Mouse (Mus musculus): ENCODE measurements around the gene Coro1a. TPM values are rescaled to one million over a fixed set of nuclear protein-coding genes. Genes with fewer than 3 reads are reported as not detected.

Gene Coro1a
- polyA plus RNA-seq, 1 experiment from 2014 or later: 42.4 TPM

GRCm38 (mm10) chr7:126679683-126680082, 27.9 kb downstream of the Coro1a start:
- Histone ChIP-seq H3K27ac (ENCODE audit: low read length) (no peak overlapping the region), H3K9me3 (ENCODE audit: control insufficient read depth, low read length) (no peaks in the 10 kb centered on the region), H3K36me3 (ENCODE audit: control insufficient read depth, insufficient read depth, low read length) (peaks cover 5% of the 10 kb centered on the region), H3K4me1 (replicated peaks; ENCODE audit: control insufficient read depth, insufficient read depth, low read length) (peaks cover 5% of the 10 kb centered on the region; the same call in 1 of the 2 replicates), H3K27me3 (ENCODE audit: control insufficient read depth, insufficient read depth, low read depth, low read length) (no peaks in the 10 kb centered on the region), H3K9ac (ENCODE audit: low read length) (no peak overlapping the region), H3K4me2 (ENCODE audit: low read depth, low read length) (no peak overlapping the region), H3K4me3 (ENCODE audit: low read length) (no peak overlapping the region)
- ATAC-seq (ENCODE audit: low read depth): no peak
- 85% methylated on average over 5 of the region's 5 CpGs for WGBS

GRCm38 (mm10) chr7:126678545-126679341, 28.8 kb downstream of the Coro1a start:
- no peaks in the 10 kb centered on the region for H3K9me3 ChIP-seq (ENCODE audit: control insufficient read depth, low read length)
- no peak overlapping the region for H3K4me3 ChIP-seq (ENCODE audit: low read length)
- no peak for ATAC-seq (ENCODE audit: low read depth)
- H3K9ac ChIP-seq (ENCODE audit: low read length): no peak overlapping the region
- no peak overlapping the region for H3K27ac ChIP-seq (ENCODE audit: low read length)
- H3K36me3 ChIP-seq (ENCODE audit: control insufficient read depth, insufficient read depth, low read length): peaks cover 5% of the 10 kb centered on the region
- no peaks in the 10 kb centered on the region for H3K27me3 ChIP-seq (ENCODE audit: control insufficient read depth, insufficient read depth, low read depth, low read length)
- no peak overlapping the region for H3K4me2 ChIP-seq (ENCODE audit: low read depth, low read length)
- peaks cover 5% of the 10 kb centered on the region; the same call in 1 of the 2 replicates for H3K4me1 ChIP-seq (replicated peaks; ENCODE audit: control insufficient read depth, insufficient read depth, low read length)
- WGBS: 45% methylated on average over 8 of the region's 8 CpGs

- H3K9me3 ChIP-seq (ENCODE audit: control insufficient read depth, low read length): no peaks in the 10 kb centered on the region
- no peak overlapping the region for H3K9ac ChIP-seq (ENCODE audit: low read length)
- H3K4me1 ChIP-seq (replicated peaks; ENCODE audit: control insufficient read depth, insufficient read depth, low read length): peaks cover 5% of the 10 kb centered on the region; the same call in 1 of the 2 replicates
- 78% methylated on average over 4 of the region's 4 CpGs for WGBS
- H3K4me3 ChIP-seq (ENCODE audit: low read length): no peak overlapping the region
- H3K4me2 ChIP-seq (ENCODE audit: low read depth, low read length): no peak overlapping the region; the same call in 1 of the 2 replicates
- no peak for ATAC-seq (ENCODE audit: low read depth)
- H3K27ac ChIP-seq (ENCODE audit: low read length): peak overlapping the region; percentile 78
- H3K27me3 ChIP-seq (ENCODE audit: control insufficient read depth, insufficient read depth, low read depth, low read length): no peaks in the 10 kb centered on the region
- H3K36me3 ChIP-seq (ENCODE audit: control insufficient read depth, insufficient read depth, low read length): peaks cover 5% of the 10 kb centered on the region
These were observed 30.9 kb downstream of the Coro1a start for GRCm38 (mm10) chr7:126676631-126677220.

GRCm38 (mm10) chr7:126676207-126676606, 31.4 kb downstream of the Coro1a start, which contains the start of gene Sult1a1:
Sult1a1 (minus strand) TSS chr7:126676432.
- peak within 1 kb of the TSS; percentile 44 for H3K9ac ChIP-seq (ENCODE audit: low read length)
- peak within 1 kb of the TSS; percentile 11; the same call in 1 of the 2 replicates for H3K4me3 ChIP-seq (ENCODE audit: low read length)
- peak; percentile 85 for ATAC-seq (ENCODE audit: low read depth)
- peak within 1 kb of the TSS; percentile 78 for H3K27ac ChIP-seq (ENCODE audit: low read length)
- peaks cover 5% of the 10 kb centered on the region for H3K36me3 ChIP-seq (ENCODE audit: control insufficient read depth, insufficient read depth, low read length)
- H3K27me3 ChIP-seq (ENCODE audit: control insufficient read depth, insufficient read depth, low read depth, low read length): no peaks in the 10 kb centered on the region
- peaks cover 5% of the 10 kb centered on the region; the same call in 1 of the 2 replicates for H3K4me1 ChIP-seq (replicated peaks; ENCODE audit: control insufficient read depth, insufficient read depth, low read length)
- H3K4me2 ChIP-seq (ENCODE audit: low read depth, low read length): peak within 1 kb of the TSS; percentile 31
- H3K9me3 ChIP-seq (ENCODE audit: control insufficient read depth, low read length): no peaks in the 10 kb centered on the region
- WGBS: 43% methylated on average over 1 of the region's 1 CpGs

- H3K9me3 ChIP-seq (ENCODE audit: control insufficient read depth, low read length): no peaks in the 10 kb centered on the region
- no peak overlapping the region for H3K9ac ChIP-seq (ENCODE audit: low read length)
- H3K27me3 ChIP-seq (ENCODE audit: control insufficient read depth, insufficient read depth, low read depth, low read length): no peaks in the 10 kb centered on the region
- no peak overlapping the region for H3K27ac ChIP-seq (ENCODE audit: low read length)
- ATAC-seq (ENCODE audit: low read depth): no peak
- H3K4me2 ChIP-seq (ENCODE audit: low read depth, low read length): no peak overlapping the region
- H3K4me3 ChIP-seq (ENCODE audit: low read length): no peak overlapping the region
- WGBS: 94% methylated on average over 8 of the region's 8 CpGs
- H3K36me3 ChIP-seq (ENCODE audit: control insufficient read depth, insufficient read depth, low read length): peaks cover 8% of the 10 kb centered on the region
- H3K4me1 ChIP-seq (replicated peaks; ENCODE audit: control insufficient read depth, insufficient read depth, low read length): peaks cover 5% of the 10 kb centered on the region; the same call in 1 of the 2 replicates
These were observed 32.5 kb downstream of the Coro1a start for GRCm38 (mm10) chr7:126675104-126675503.

- H3K9me3 ChIP-seq (ENCODE audit: control insufficient read depth, low read length): no peaks in the 10 kb centered on the region
- no peak for ATAC-seq (ENCODE audit: low read depth)
- no peak overlapping the region for H3K4me3 ChIP-seq (ENCODE audit: low read length)
- peaks cover 6% of the 10 kb centered on the region for H3K36me3 ChIP-seq (ENCODE audit: control insufficient read depth, insufficient read depth, low read length)
- H3K4me1 ChIP-seq (replicated peaks; ENCODE audit: control insufficient read depth, insufficient read depth, low read length): peaks cover 5% of the 10 kb centered on the region; the same call in 1 of the 2 replicates
- no peaks in the 10 kb centered on the region for H3K27me3 ChIP-seq (ENCODE audit: control insufficient read depth, insufficient read depth, low read depth, low read length)
- no peak overlapping the region for H3K4me2 ChIP-seq (ENCODE audit: low read depth, low read length)
- no peak overlapping the region for H3K9ac ChIP-seq (ENCODE audit: low read length)
- H3K27ac ChIP-seq (ENCODE audit: low read length): no peak overlapping the region
- 93% methylated on average over 9 of the region's 9 CpGs for WGBS
These were observed 35.5 kb downstream of the Coro1a start for GRCm38 (mm10) chr7:126672111-126672510.

- ATAC-seq (ENCODE audit: low read depth): no peak
- no peak overlapping the region for H3K4me3 ChIP-seq (ENCODE audit: low read length)
- WGBS: 93% methylated on average over 3 of the region's 3 CpGs
- no peak overlapping the region for H3K27ac ChIP-seq (ENCODE audit: low read length)
- peaks cover 9% of the 10 kb centered on the region for H3K36me3 ChIP-seq (ENCODE audit: control insufficient read depth, insufficient read depth, low read length)
- no peaks in the 10 kb centered on the region for H3K4me1 ChIP-seq (replicated peaks; ENCODE audit: control insufficient read depth, insufficient read depth, low read length)
- no peak overlapping the region for H3K4me2 ChIP-seq (ENCODE audit: low read depth, low read length)
- no peaks in the 10 kb centered on the region for H3K9me3 ChIP-seq (ENCODE audit: control insufficient read depth, low read length)
- no peaks in the 10 kb centered on the region for H3K27me3 ChIP-seq (ENCODE audit: control insufficient read depth, insufficient read depth, low read depth, low read length)
- no peak overlapping the region for H3K9ac ChIP-seq (ENCODE audit: low read length)
These were observed 37.4 kb downstream of the Coro1a start for GRCm38 (mm10) chr7:126670152-126670551.

- WGBS: 59% methylated on average over 5 of the region's 5 CpGs
- H3K4me2 ChIP-seq (ENCODE audit: low read depth, low read length): no peak overlapping the region
- H3K4me1 ChIP-seq (replicated peaks; ENCODE audit: control insufficient read depth, insufficient read depth, low read length): no peaks in the 10 kb centered on the region; the same call in none of the 2 replicates
- peak; percentile 77 for ATAC-seq (ENCODE audit: low read depth)
- H3K9ac ChIP-seq (ENCODE audit: low read length): no peak overlapping the region
- H3K27me3 ChIP-seq (ENCODE audit: control insufficient read depth, insufficient read depth, low read depth, low read length): no peaks in the 10 kb centered on the region
- H3K4me3 ChIP-seq (ENCODE audit: low read length): no peak overlapping the region
- H3K27ac ChIP-seq (ENCODE audit: low read length): peak overlapping the region; percentile 78
- no peaks in the 10 kb centered on the region for H3K9me3 ChIP-seq (ENCODE audit: control insufficient read depth, low read length)
- H3K36me3 ChIP-seq (ENCODE audit: control insufficient read depth, insufficient read depth, low read length): peaks cover 12% of the 10 kb centered on the region
These were observed 39.1 kb downstream of the Coro1a start for GRCm38 (mm10) chr7:126668452-126668851.

- no peaks in the 10 kb centered on the region for H3K9me3 ChIP-seq (ENCODE audit: control insufficient read depth, low read length)
- peaks cover 12% of the 10 kb centered on the region for H3K36me3 ChIP-seq (ENCODE audit: control insufficient read depth, insufficient read depth, low read length)
- ATAC-seq (ENCODE audit: low read depth): no peak
- no peaks in the 10 kb centered on the region for H3K27me3 ChIP-seq (ENCODE audit: control insufficient read depth, insufficient read depth, low read depth, low read length)
- H3K4me1 ChIP-seq (replicated peaks; ENCODE audit: control insufficient read depth, insufficient read depth, low read length): no peaks in the 10 kb centered on the region; the same call in none of the 2 replicates
- H3K9ac ChIP-seq (ENCODE audit: low read length): no peak overlapping the region
- H3K4me2 ChIP-seq (ENCODE audit: low read depth, low read length): no peak overlapping the region
- peak overlapping the region; percentile 9 for H3K27ac ChIP-seq (ENCODE audit: low read length)
- 78% methylated on average over 9 of the region's 9 CpGs for WGBS
- no peak overlapping the region for H3K4me3 ChIP-seq (ENCODE audit: low read length)
These were observed 40.0 kb downstream of the Coro1a start for GRCm38 (mm10) chr7:126667495-126668090.

Data from lung, embryonic 16.5 days (tissue).